19 mouse cellular contexts compared by ENCODE assay signal in the genomic region with DNA sequence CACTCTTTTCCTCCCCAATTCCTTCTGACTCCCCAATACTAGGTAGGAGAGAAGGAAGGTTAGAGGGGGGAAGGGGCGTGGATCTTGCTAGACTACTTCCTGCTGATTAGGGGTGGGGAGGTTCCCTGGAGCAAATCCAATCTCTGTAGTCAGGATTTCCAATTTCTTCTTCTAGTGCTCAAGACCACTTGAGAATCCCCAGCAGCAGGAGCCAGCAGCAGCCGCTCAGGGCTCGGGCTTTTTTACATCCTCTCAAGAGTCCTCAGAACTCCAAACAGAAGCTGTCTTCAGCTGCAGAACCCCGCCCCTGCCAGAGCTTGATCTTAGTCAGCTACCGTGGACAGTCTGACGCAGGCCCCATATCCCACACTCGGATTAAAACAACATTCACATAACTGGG. TPM values are rescaled to one million over a fixed set of nuclear protein-coding genes. Genes with fewer than 3 reads are reported as not detected.
DNase-seq lines count a peak whose midpoint lies in the region; ATAC-seq and TF ChIP-seq lines count a peak whose summit lies in the region.
"Had no signal": no experiment of that assay in that cellular context is flagged by ENCODE, and none has a peak within 500 bp of the region (broad histone marks: within the 10 kb centered on the region; RNA-seq: fewer than 3 reads in every experiment).

No protein-coding gene starts in this region.

- H3K4me3 ChIP-seq in heart, embryonic 13.5 days: no peak overlapping the region
- no peak overlapping the region for H3K4me3 ChIP-seq in heart, adult 2 months
- H3K4me3 ChIP-seq in ES-Bruce4 (ENCODE audit: low read depth, low read length): peak overlapping the region; percentile 14; the same call in 1 of the 2 replicates
- H3K4me3 ChIP-seq: forebrain, embryonic 15.5 days; hindbrain, embryonic 15.5 days; midbrain, embryonic 15.5 days; stomach, embryonic 15.5 days had no signal

- no peak overlapping the region for H3K4me2 ChIP-seq in heart, embryonic 13.5 days
- H3K4me2 ChIP-seq: forebrain, embryonic 15.5 days; hindbrain, embryonic 15.5 days; midbrain, embryonic 15.5 days; stomach, embryonic 15.5 days had no signal

- no peak for ATAC-seq in heart, embryonic 13.5 days (ENCODE audit: extremely low read depth, insufficient number of reproducible peaks, low FRiP score, low TSS enrichment)
- ATAC-seq: forebrain, embryonic 15.5 days; midbrain, embryonic 15.5 days had no signal

- TF ChIP-seq CTCF in heart, adult 2 months (IDR thresholded peaks at IDR 0.05): no peak
- TF ChIP-seq CTCF in ES-Bruce4 (IDR thresholded peaks at IDR 0.05; ENCODE audit: low read depth, low read length): no peak

- H3K9ac ChIP-seq in heart, embryonic 13.5 days: no peak overlapping the region
- no peak overlapping the region for H3K9ac ChIP-seq in heart, adult 2 months (ENCODE audit: low read depth, low read length)
- peak overlapping the region; percentile 4 for H3K9ac ChIP-seq in ES-Bruce4 (ENCODE audit: low read depth, poor library complexity, severe bottlenecking)
- H3K9ac ChIP-seq: forebrain, embryonic 15.5 days; hindbrain, embryonic 15.5 days; midbrain, embryonic 15.5 days; stomach, embryonic 15.5 days had no signal

- no peaks in the 10 kb centered on the region for H3K27me3 ChIP-seq in heart, embryonic 13.5 days (replicated peaks)
- 0 out of 2 replicates have a peak, but pooled peaks cover 1% of the 10 kb centered on the region for H3K27me3 ChIP-seq in heart, adult 2 months (ENCODE audit: control insufficient read depth, insufficient read depth, low read length)
- H3K27me3 ChIP-seq in ES-Bruce4 (ENCODE audit: control insufficient read depth, insufficient read depth, low read length, poor library complexity, severe bottlenecking): no peaks in the 10 kb centered on the region
- H3K27me3 ChIP-seq: forebrain, embryonic 15.5 days; hindbrain, embryonic 15.5 days; midbrain, embryonic 15.5 days; stomach, embryonic 15.5 days had no signal

- DNase-seq in heart, adult 2 months: no peak
- peak; percentile 48 for DNase-seq in ZHBTc4 (ENCODE audit: low read depth, low spot score)
- peak; percentile 13 for DNase-seq in lung, postnatal 10 days
- no peak for DNase-seq in left cerebral cortex, adult 18-20 months (ENCODE audit: low spot score in 2 of 2)
- no peak for DNase-seq in cerebellum, postnatal 25 days
- DNase-seq: adrenal gland, adult 2 months; cerebellum, adult 9-11 months; gastrocnemius, postnatal 14 days; heart, postnatal 14 days; kidney, adult 18-20 months; retina, postnatal 1 day; thymus, adult 18-20 months had no signal

- TF ChIP-seq POLR2A in heart, adult 2 months (IDR thresholded peaks at IDR 0.05; ENCODE audit: insufficient read depth, low read depth, low read length): no peak
- no peak for TF ChIP-seq POLR2A in ES-Bruce4 (IDR thresholded peaks at IDR 0.05; ENCODE audit: insufficient read depth, low read length)

- 26% methylated on average over 7 of the region's 7 CpGs for WGBS in heart, embryonic 13.5 days
- WGBS in heart, adult 2 months: 29% methylated on average over 7 of the region's 7 CpGs

- peaks cover 19% of the 10 kb centered on the region; the same call in 1 of the 2 replicates for H3K4me1 ChIP-seq in heart, embryonic 13.5 days
- H3K4me1 ChIP-seq in heart, adult 2 months (ENCODE audit: control insufficient read depth, insufficient read depth, low read length): peaks cover 2% of the 10 kb centered on the region
- peaks cover 3% of the 10 kb centered on the region for H3K4me1 ChIP-seq in ES-Bruce4 (ENCODE audit: control insufficient read depth, insufficient read depth, low read length)
- H3K4me1 ChIP-seq: forebrain, embryonic 15.5 days; hindbrain, embryonic 15.5 days; midbrain, embryonic 15.5 days; stomach, embryonic 15.5 days had no signal

- peak overlapping the region; percentile 28; the same call in 1 of the 2 replicates for H3K27ac ChIP-seq in heart, embryonic 13.5 days (replicated peaks)
- no peak overlapping the region for H3K27ac ChIP-seq in heart, adult 2 months
- H3K27ac ChIP-seq in ES-Bruce4 (ENCODE audit: insufficient read depth, low read length): peak overlapping the region; percentile 82
- H3K27ac ChIP-seq: forebrain, embryonic 15.5 days; hindbrain, embryonic 15.5 days; kidney, postnatal 0 days; midbrain, embryonic 15.5 days; stomach, embryonic 15.5 days had no signal

- no peaks in the 10 kb centered on the region for H3K79me2 ChIP-seq in heart, adult 2 months (replicated peaks; ENCODE audit: control insufficient read depth, insufficient read depth, low read length)

- intact Hi-C loops in heart, adult 2 months (cut with DNase I): no loop called here

- no peaks in the 10 kb centered on the region for H3K36me3 ChIP-seq in heart, embryonic 13.5 days
- no peaks in the 10 kb centered on the region for H3K36me3 ChIP-seq in heart, adult 2 months (ENCODE audit: control insufficient read depth, insufficient read depth, low read length)
- H3K36me3 ChIP-seq in ES-Bruce4 (ENCODE audit: control insufficient read depth, insufficient read depth, low read length, poor library complexity, severe bottlenecking): no peaks in the 10 kb centered on the region
- H3K36me3 ChIP-seq: forebrain, embryonic 15.5 days; hindbrain, embryonic 15.5 days; midbrain, embryonic 15.5 days; stomach, embryonic 15.5 days had no signal

- no peaks in the 10 kb centered on the region for H3K9me3 ChIP-seq in heart, embryonic 13.5 days
- H3K9me3 ChIP-seq in ES-Bruce4 (replicated peaks; ENCODE audit: control insufficient read depth, insufficient read depth, low read length, poor library complexity, severe bottlenecking): no peaks in the 10 kb centered on the region
- H3K9me3 ChIP-seq: forebrain, embryonic 15.5 days; hindbrain, embryonic 15.5 days; midbrain, embryonic 15.5 days; stomach, embryonic 15.5 days had no signal

- no peak for TF ChIP-seq EP300 in heart, adult 2 months (IDR thresholded peaks at IDR 0.05; ENCODE audit: insufficient read depth, low read depth, low read length)
- no peak for TF ChIP-seq EP300 in ES-Bruce4 (IDR thresholded peaks at IDR 0.05; ENCODE audit: insufficient read depth, low read depth, low read length)

RNA-seq across cellular contexts. Expression of a gene that starts 11.8 kb away (rescaled TPM):
- 23.5 and 25.5 TPM in 2 replicates for polyA plus RNA-seq in heart, embryonic 13.5 days (2015; fragmentation: Nextera tagmentation; extraction: Ambion mirVana)
- 10 to 100 TPM; 28.0 to 31.5 TPM for total RNA-seq in heart, adult 2 months (2021)
- 5.0 and 9.3 TPM in 2 replicates for polyA plus RNA-seq in heart, adult 2 months (2012; rRNA removed)
- polyA plus RNA-seq in ES-Bruce4 (2011; ENCODE audit: insufficient read depth, insufficient read length, low read depth, missing spikeins): 49.8 and 52.0 TPM in 2 replicates
- total RNA-seq in left cerebral cortex, adult 18-20 months (2021): 100 to 1,000 TPM; 248 to 265 TPM

RNA-seq across cellular contexts. Expression of a gene that starts 33.3 kb away (rescaled TPM):
- polyA plus RNA-seq in heart, embryonic 13.5 days (2015; fragmentation: Nextera tagmentation; extraction: Ambion mirVana): 0.50 and 0.98 TPM in 2 replicates
- 1 to 10 TPM; 1.4 TPM for total RNA-seq in heart, adult 2 months (2021)
- 4.1 and 7.2 TPM in 2 replicates for polyA plus RNA-seq in heart, adult 2 months (2012; rRNA removed)
- 0.36 and 1.1 TPM in 2 replicates for polyA plus RNA-seq in ES-Bruce4 (2011; ENCODE audit: insufficient read depth, insufficient read length, low read depth, missing spikeins)
- under 1 TPM; 0.23 to 0.49 TPM for total RNA-seq in left cerebral cortex, adult 18-20 months (2021)

RNA-seq across cellular contexts. Expression of a gene that starts 43.3 kb away (rescaled TPM):
- polyA plus RNA-seq in heart, embryonic 13.5 days (2015; fragmentation: Nextera tagmentation; extraction: Ambion mirVana): 309 and 340 TPM in 2 replicates
- 10 to 100 TPM; 75.8 to 80.8 TPM for total RNA-seq in heart, adult 2 months (2021)
- 46.3 and 59.2 TPM in 2 replicates for polyA plus RNA-seq in heart, adult 2 months (2012; rRNA removed)
- 200 and 218 TPM in 2 replicates for polyA plus RNA-seq in ES-Bruce4 (2011; ENCODE audit: insufficient read depth, insufficient read length, low read depth, missing spikeins)
- total RNA-seq in left cerebral cortex, adult 18-20 months (2021): 10 to 100 TPM; 41.4 to 42.5 TPM

RNA-seq across cellular contexts. Expression of a gene that starts 59.2 kb away (rescaled TPM):
- polyA plus RNA-seq in heart, embryonic 13.5 days (2015; fragmentation: Nextera tagmentation; extraction: Ambion mirVana): 54.3 and 59.7 TPM in 2 replicates
- total RNA-seq in heart, adult 2 months (2021): 10 to 100 TPM; 25.6 to 28.5 TPM
- polyA plus RNA-seq in heart, adult 2 months (2012; rRNA removed): 47.8 and 54.1 TPM in 2 replicates
- polyA plus RNA-seq in ES-Bruce4 (2011; ENCODE audit: insufficient read depth, insufficient read length, low read depth, missing spikeins): 36.5 and 38.7 TPM in 2 replicates
- total RNA-seq in left cerebral cortex, adult 18-20 months (2021): 10 to 100 TPM; 63.5 to 67.0 TPM

Comparison
In these comparisons a context has a peak if more than half of its experiments do, and no peak if none do; other contexts are left out.
1. DNase-seq: peak in ZHBTc4 (single experiment) and lung, postnatal 10 days (single experiment); none in heart, adult 2 months (0 of 2), left cerebral cortex, adult 18-20 months (0 of 2) and cerebellum, postnatal 25 days (0 of 2).